Mouse (Mus musculus): ENCODE results near the gene Ptprd. TPM values are rescaled to one million over a fixed set of nuclear protein-coding genes. Genes with fewer than 3 reads are reported as not detected.
"Not testable (repeated sequence)": the region's sequence is repeated elsewhere in the genome, so short reads cannot be mapped to it uniquely, and the experiment has no call there.

The Ptprd gene
- polyA plus RNA-seq, 1 experiment from 2014 or later = 10.9 TPM

DNA sequence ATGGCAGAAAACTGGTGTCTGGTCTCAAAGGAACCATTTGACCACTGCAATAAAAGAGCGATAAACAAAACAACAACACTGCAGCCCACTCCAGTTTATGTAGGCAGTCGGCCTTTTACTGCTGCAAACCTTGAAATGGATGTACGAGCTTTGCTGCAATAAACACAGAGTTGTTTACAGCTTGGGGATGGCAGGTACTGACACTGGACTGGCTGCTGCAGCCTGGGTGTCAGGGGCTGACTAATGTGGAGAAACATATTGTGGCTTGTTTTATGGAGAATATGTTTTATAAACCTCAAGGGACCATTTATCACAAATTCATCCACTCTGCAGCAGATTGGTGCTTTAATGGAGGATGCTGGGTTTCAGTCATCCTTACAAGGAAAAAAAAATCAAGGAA lies 100.9 kb downstream of the Ptprd start:
- no peak overlapping the region for H3K27ac ChIP-seq
- 88% methylated on average over 3 of the region's 3 CpGs for WGBS

DNA sequence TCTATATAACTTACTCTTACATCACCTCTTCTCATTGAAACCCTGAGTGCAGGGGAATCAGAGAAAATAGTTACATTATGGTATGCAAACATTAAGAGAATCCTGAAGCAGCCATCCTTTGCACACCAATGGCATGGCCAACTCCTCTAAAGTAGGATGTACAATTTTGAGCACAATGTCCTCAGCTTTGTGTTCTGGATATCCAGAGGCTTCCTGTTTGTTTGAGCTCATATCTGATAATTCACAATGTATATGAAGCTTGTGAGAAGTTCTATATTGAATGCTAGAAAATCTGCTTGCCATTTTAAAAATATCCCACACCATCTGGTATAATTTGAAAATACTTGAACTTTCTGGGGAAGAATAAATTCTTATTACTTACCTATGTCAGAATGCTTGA lies 114.2 kb downstream of the Ptprd start:
- Histone ChIP-seq H3K4me3 (no peak overlapping the region), H3K36me3 (no peaks in the 10 kb centered on the region), H3K27me3 (ENCODE audit: insufficient read depth, poor library complexity, severe bottlenecking) (no peaks in the 10 kb centered on the region), H3K4me1 (no peaks in the 10 kb centered on the region), H3K27ac (no peak overlapping the region), H3K9me3 (no peaks in the 10 kb centered on the region)
- no peak for DNase-seq (ENCODE audit: low spot score)

More for the DNA sequence above, 100.9 kb downstream of the Ptprd start:
- no peaks in the 10 kb centered on the region for H3K4me1 ChIP-seq
- no peaks in the 10 kb centered on the region for H3K9me3 ChIP-seq
- H3K27me3 ChIP-seq (ENCODE audit: insufficient read depth, poor library complexity, severe bottlenecking) = no peaks in the 10 kb centered on the region
- no peaks in the 10 kb centered on the region for H3K36me3 ChIP-seq
- no peak for DNase-seq (ENCODE audit: low spot score)
- H3K4me3 ChIP-seq = no peak overlapping the region

DNA sequence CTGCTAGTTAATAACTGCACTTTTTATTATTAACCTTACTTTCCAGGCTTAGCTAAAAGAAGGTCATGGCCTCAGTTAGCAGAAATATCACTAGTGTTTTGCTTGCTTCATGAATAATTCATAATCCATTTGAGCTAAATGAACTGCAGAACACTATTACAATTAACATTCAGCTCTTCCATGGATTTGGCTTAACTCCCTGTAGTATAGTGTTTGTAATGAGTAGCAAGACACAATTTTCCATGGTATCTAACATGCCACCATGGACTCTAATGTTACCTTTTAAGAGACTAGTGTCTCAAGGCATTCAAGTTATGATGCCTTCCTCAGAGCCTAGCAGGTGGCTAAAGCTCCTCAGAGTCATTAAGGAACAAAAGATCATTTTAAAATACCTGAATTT lies 129.0 kb downstream of the Ptprd start:
- no peak for DNase-seq (ENCODE audit: low spot score)
- Histone ChIP-seq H3K9me3 (no peaks in the 10 kb centered on the region), H3K36me3 (no peaks in the 10 kb centered on the region), H3K4me3 (no peak overlapping the region), H3K27ac (no peak overlapping the region), H3K4me1 (no peaks in the 10 kb centered on the region), H3K27me3 (ENCODE audit: insufficient read depth, poor library complexity, severe bottlenecking) (no peaks in the 10 kb centered on the region)

DNA sequence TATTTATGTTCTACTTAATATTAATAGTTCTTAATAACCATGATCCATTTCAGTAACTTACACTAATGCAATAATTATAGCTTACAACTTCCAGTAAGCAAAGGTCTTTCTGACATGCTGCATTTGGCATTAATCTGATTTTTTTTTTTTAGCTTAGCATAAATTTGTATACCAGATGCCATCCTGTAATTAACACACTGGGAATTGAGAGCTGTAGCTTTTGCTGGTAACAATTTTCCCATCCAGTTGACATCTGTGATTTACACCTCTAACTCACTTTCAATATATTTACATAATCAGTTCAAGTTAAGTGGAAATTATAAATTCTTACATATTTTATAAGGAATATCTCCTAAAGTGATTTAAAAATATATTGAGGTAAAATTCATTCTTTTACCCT lies 134.3 kb downstream of the Ptprd start:
- Histone ChIP-seq H3K4me3 (no peak overlapping the region), H3K4me1 (no peaks in the 10 kb centered on the region), H3K9me3 (no peaks in the 10 kb centered on the region), H3K27me3 (ENCODE audit: insufficient read depth, poor library complexity, severe bottlenecking) (no peaks in the 10 kb centered on the region), H3K36me3 (no peaks in the 10 kb centered on the region), H3K27ac (no peak overlapping the region)
- DNase-seq (ENCODE audit: low spot score) = no peak

DNA sequence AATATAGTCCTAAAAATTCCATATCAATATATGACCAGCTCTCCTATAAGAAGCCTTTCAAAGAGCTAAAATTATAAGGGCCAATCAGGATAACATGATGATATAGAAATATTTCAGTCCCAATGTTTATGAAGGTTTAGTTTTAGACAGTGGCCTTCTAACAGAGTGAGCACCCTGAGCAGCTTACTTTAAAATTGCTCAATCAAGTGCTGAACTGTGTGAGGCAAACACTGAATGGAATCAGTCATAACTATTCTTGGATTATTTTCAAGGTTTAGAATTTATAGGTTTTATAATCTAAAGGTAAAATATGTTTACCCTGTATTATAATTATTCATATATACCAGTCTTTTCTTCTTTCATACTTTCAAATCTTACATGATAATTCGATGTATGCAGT lies 134.7 kb downstream of the Ptprd start:
- no peaks in the 10 kb centered on the region for H3K27me3 ChIP-seq (ENCODE audit: insufficient read depth, poor library complexity, severe bottlenecking)
- no peaks in the 10 kb centered on the region for H3K9me3 ChIP-seq
- DNase-seq (ENCODE audit: low spot score) = no peak
- H3K4me1 ChIP-seq = no peaks in the 10 kb centered on the region
- WGBS = 80% methylated on average over 1 of the region's 1 CpGs
- H3K27ac ChIP-seq = no peak overlapping the region
- H3K4me3 ChIP-seq = no peak overlapping the region
- H3K36me3 ChIP-seq = no peaks in the 10 kb centered on the region

GRCm38 (mm10) chr4:78038401-78038800 lies 173.4 kb downstream of the Ptprd start:
- 87% methylated on average over 5 of the region's 5 CpGs for WGBS
- H3K4me3 ChIP-seq = no peak overlapping the region
- no peaks in the 10 kb centered on the region for H3K9me3 ChIP-seq
- H3K4me1 ChIP-seq = no peaks in the 10 kb centered on the region
- H3K27me3 ChIP-seq (ENCODE audit: insufficient read depth, poor library complexity, severe bottlenecking) = no peaks in the 10 kb centered on the region
- no peak for DNase-seq (ENCODE audit: low spot score)
- H3K36me3 ChIP-seq = no peaks in the 10 kb centered on the region
- no peak overlapping the region for H3K27ac ChIP-seq

DNA sequence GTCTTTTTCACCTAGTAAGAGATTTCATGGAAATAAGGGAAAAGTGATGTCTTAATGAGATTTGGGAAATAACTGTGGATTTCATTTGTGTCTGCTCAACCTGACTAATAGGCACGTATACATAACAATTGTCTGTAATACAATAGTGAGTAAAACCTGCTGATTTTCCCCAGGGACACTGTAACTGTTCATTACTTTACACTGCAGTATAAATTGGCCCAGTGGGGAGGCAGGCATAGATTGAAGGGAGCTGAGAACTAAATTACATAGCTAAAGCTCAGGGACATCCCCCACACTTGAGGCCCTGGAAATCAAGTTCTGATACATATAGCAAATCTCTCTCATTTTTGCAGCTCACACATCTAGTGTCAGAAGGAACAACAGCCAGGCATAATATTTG lies 209.7 kb downstream of the Ptprd start:
- H3K36me3 ChIP-seq = no peaks in the 10 kb centered on the region
- no peak for DNase-seq (ENCODE audit: low spot score)
- no peaks in the 10 kb centered on the region for H3K27me3 ChIP-seq (ENCODE audit: insufficient read depth, poor library complexity, severe bottlenecking)
- WGBS = 83% methylated on average over 1 of the region's 1 CpGs
- H3K4me1 ChIP-seq = no peaks in the 10 kb centered on the region
- no peaks in the 10 kb centered on the region for H3K9me3 ChIP-seq
- no peak overlapping the region for H3K27ac ChIP-seq
- no peak overlapping the region for H3K4me3 ChIP-seq

DNA sequence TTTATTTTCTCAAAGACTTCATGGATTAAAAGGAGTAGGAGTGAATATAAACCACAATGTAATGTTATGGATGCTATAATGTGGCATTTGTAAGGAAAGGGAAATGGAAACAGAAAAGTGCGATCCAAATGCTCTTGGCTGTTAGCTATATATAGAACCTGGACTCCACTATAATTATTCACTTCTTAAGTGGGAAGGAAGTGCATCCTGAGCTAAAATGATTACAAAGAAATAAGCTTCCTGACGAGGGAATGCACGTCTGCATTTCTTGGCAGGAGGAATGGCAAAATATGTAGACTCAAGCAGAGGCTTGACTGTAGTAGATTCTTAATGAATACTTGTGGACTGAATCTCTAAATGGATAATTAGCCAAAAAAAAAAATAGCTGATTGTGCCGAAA lies 219.1 kb downstream of the Ptprd start:
- H3K9me3 ChIP-seq = no peaks in the 10 kb centered on the region
- WGBS = 78% methylated on average over 4 of the region's 4 CpGs
- H3K4me1 ChIP-seq = no peaks in the 10 kb centered on the region
- H3K4me3 ChIP-seq = no peak overlapping the region
- no peak for DNase-seq (ENCODE audit: low spot score)
- H3K27me3 ChIP-seq (ENCODE audit: insufficient read depth, poor library complexity, severe bottlenecking) = no peaks in the 10 kb centered on the region
- H3K27ac ChIP-seq = no peak overlapping the region
- H3K36me3 ChIP-seq = no peaks in the 10 kb centered on the region

GRCm38 (mm10) chr4:77982094-77982493 lies 229.7 kb downstream of the Ptprd start:
- H3K36me3 ChIP-seq = no peaks in the 10 kb centered on the region
- no peaks in the 10 kb centered on the region for H3K4me1 ChIP-seq
- DNase-seq (ENCODE audit: low spot score) = no peak
- no peaks in the 10 kb centered on the region for H3K9me3 ChIP-seq
- no peaks in the 10 kb centered on the region for H3K27me3 ChIP-seq (ENCODE audit: insufficient read depth, poor library complexity, severe bottlenecking)
- WGBS = 86% methylated on average over 4 of the region's 4 CpGs
- no peak overlapping the region for H3K4me3 ChIP-seq
- H3K27ac ChIP-seq = no peak overlapping the region

DNA sequence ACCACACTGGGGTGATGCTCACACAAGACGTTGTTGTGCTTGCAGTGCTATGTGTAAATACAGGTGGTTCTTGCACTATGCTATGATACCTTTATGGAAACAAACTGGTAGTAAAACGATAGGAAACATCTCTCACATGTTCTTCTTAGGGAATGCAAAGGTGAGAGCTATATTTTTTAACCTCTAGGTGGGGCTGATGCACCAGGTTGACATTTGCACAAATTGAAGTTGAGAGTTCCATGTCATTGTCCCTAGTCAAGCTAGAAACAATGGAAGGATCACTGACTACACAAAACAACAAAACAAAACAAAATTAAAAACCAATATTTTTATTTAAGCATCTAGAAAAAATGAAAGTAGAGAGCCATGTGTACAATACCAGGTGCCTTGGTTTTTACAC lies 250.1 kb downstream of the Ptprd start:
- no peaks in the 10 kb centered on the region for H3K4me1 ChIP-seq
- H3K36me3 ChIP-seq = no peaks in the 10 kb centered on the region
- H3K27ac ChIP-seq = no peak overlapping the region
- no peak for DNase-seq (ENCODE audit: low spot score)
- 26% methylated on average over 2 of the region's 2 CpGs for WGBS
- no peak overlapping the region for H3K4me3 ChIP-seq
- no peaks in the 10 kb centered on the region for H3K9me3 ChIP-seq
- no peaks in the 10 kb centered on the region for H3K27me3 ChIP-seq (ENCODE audit: insufficient read depth, poor library complexity, severe bottlenecking)

DNA sequence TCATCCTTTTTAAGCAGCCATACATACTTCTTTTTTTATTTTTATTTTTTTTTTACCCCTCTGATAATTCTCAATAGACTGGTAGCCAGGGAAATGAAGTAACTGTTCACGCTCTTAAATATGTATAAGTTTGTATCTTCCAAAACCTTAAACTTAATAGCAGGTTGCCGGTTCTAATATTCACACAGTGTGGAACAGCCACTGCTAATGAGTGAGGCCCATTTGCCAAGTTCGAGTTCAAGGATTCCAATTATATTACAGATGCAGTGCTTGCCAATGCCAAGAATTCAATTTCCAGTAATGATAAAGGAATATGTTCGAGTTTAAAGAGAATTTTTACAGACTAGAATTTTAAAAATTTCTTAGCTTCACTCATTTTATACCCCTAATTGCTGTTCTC lies 322.3 kb downstream of the Ptprd start:
- WGBS = 77% methylated on average over 4 of the region's 4 CpGs
- Histone ChIP-seq H3K4me1 (no peaks in the 10 kb centered on the region), H3K9me3 (no peaks in the 10 kb centered on the region), H3K27ac (no peak overlapping the region), H3K27me3 (ENCODE audit: insufficient read depth, poor library complexity, severe bottlenecking) (no peaks in the 10 kb centered on the region), H3K36me3 (no peaks in the 10 kb centered on the region), H3K4me3 (no peak overlapping the region)
- no peak for DNase-seq (ENCODE audit: low spot score)

DNA sequence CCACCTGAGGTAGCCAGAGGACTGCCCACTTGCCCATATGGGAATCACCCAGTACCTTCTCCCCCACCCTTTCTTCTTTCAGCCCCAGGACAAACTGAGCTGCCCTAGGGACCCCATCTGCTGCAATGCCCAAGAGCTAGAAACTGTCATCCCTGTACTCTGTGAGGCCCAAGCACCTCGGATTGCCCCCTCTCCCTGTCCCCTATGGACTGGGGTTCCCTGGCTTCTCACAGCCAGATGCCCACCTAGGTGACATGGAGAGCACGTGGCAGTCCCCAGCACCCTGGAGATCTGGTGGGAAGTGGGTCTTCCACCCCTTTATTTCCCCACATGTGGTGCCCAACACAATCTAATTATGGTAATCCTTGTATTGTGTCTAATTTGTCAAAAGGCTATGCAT lies 331.5 kb downstream of the Ptprd start:
- WGBS = 59% methylated on average over 2 of the region's 2 CpGs
- no peak for DNase-seq (ENCODE audit: low spot score)
- no peak overlapping the region for H3K27ac ChIP-seq
- no peaks in the 10 kb centered on the region for H3K27me3 ChIP-seq (ENCODE audit: insufficient read depth, poor library complexity, severe bottlenecking)
- H3K4me3 ChIP-seq = no peak overlapping the region
- no peaks in the 10 kb centered on the region for H3K4me1 ChIP-seq
- H3K36me3 ChIP-seq = no peaks in the 10 kb centered on the region
- H3K9me3 ChIP-seq = no peaks in the 10 kb centered on the region

- Histone ChIP-seq H3K4me1 (no peaks in the 10 kb centered on the region), H3K36me3 (no peaks in the 10 kb centered on the region), H3K4me3 (no peak overlapping the region), H3K27me3 (ENCODE audit: insufficient read depth, poor library complexity, severe bottlenecking) (no peaks in the 10 kb centered on the region), H3K9me3 (no peaks in the 10 kb centered on the region), H3K27ac (no peak overlapping the region)
- DNase-seq (ENCODE audit: low spot score) = no peak
- 80% methylated on average over 5 of the region's 5 CpGs for WGBS
Observed at GRCm38 (mm10) chr4:77861269-77861668, 350.5 kb downstream of the Ptprd start.

- peak; percentile 74 for DNase-seq (ENCODE audit: low spot score)
- H3K27ac ChIP-seq; H3K4me1 ChIP-seq; H3K36me3 ChIP-seq; H3K9me3 ChIP-seq; H3K4me3 ChIP-seq; H3K27me3 ChIP-seq (ENCODE audit: insufficient read depth, poor library complexity, severe bottlenecking): not testable (repeated sequence)
- 30% methylated on average over 1 of the region's 1 CpGs for WGBS
Observed at GRCm38 (mm10) chr4:77797391-77797790, 414.4 kb downstream of the Ptprd start.

DNA sequence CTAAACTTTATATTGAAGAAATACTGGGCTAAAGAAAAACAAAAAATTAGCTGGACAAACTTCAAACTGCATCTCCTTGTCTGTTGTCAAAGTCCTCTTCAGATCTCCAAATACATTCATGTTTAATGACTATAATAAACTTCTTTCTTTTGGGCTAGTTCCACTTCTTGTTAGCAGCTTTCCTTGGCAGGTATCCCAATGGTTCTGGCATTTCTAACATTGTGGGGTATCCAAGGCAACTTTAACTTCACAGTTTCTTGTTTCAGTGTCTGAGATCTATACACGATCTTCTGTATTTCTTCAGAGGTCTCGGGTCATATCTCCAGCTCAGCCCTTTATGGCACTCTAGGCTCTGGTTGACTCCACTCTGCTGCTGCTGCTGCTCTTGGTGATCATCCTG lies 434.5 kb downstream of the Ptprd start:
- H3K27ac ChIP-seq = no peak overlapping the region
- H3K9me3 ChIP-seq = no peaks in the 10 kb centered on the region
- no peaks in the 10 kb centered on the region for H3K36me3 ChIP-seq
- DNase-seq (ENCODE audit: low spot score) = no peak
- no peak overlapping the region for H3K4me3 ChIP-seq
- H3K4me1 ChIP-seq = no peaks in the 10 kb centered on the region
- 87% methylated on average over 2 of the region's 2 CpGs for WGBS
- no peaks in the 10 kb centered on the region for H3K27me3 ChIP-seq (ENCODE audit: insufficient read depth, poor library complexity, severe bottlenecking)
